Mouse (Mus musculus) fibroblast of lung, adult 2 months (primary cell): ENCODE results near the gene Coa3.

Source experiments
- DNase-seq: peaks from one replicate; pipeline ENCODE4 v3.0.0-alpha.2; 2011; ENCODE audit warnings: low read depth

Gene Coa3

GRCm38 (mm10) chr11:101251031-101251430 lies 27.9 kb downstream of the Coa3 start:
- no peak for DNase-seq

GRCm38 (mm10) chr11:101248258-101248994 lies 30.5 kb downstream of the Coa3 start:
- no peak for DNase-seq

GRCm38 (mm10) chr11:101247521-101248030 lies 31.3 kb downstream of the Coa3 start:
- no peak for DNase-seq

GRCm38 (mm10) chr11:101246702-101247012 lies 32.3 kb downstream of the Coa3 start:
- DNase-seq: no peak

GRCm38 (mm10) chr11:101245855-101246701 lies 32.8 kb downstream of the Coa3 start, which contains the start of gene Ramp2:
Ramp2 (plus strand) TSS chr11:101246028.
- DNase-seq: no peak

GRCm38 (mm10) chr11:101245071-101245470 lies 33.8 kb downstream of the Coa3 start:
- no peak for DNase-seq

- DNase-seq: no peak
Measured at GRCm38 (mm10) chr11:101238071-101238647, 40.8 kb downstream of the Coa3 start.

- DNase-seq: no peak
Measured at GRCm38 (mm10) chr11:101236782-101237181, 42.1 kb downstream of the Coa3 start.

- no peak for DNase-seq
Measured at GRCm38 (mm10) chr11:101235429-101235828, 43.5 kb downstream of the Coa3 start.

GRCm38 (mm10) chr11:101234124-101234523 lies 44.8 kb downstream of the Coa3 start:
- DNase-seq: no peak

- DNase-seq: no peak
Measured at GRCm38 (mm10) chr11:101233240-101233639, 45.7 kb downstream of the Coa3 start.

- no peak for DNase-seq
Measured at GRCm38 (mm10) chr11:101232010-101232839, 46.7 kb downstream of the Coa3 start.

GRCm38 (mm10) chr11:101230991-101231871 lies 47.7 kb downstream of the Coa3 start:
- no peak for DNase-seq

GRCm38 (mm10) chr11:101230526-101230925 lies 48.4 kb downstream of the Coa3 start:
- no peak for DNase-seq

- no peak for DNase-seq
Measured at GRCm38 (mm10) chr11:101230061-101230511, 48.8 kb downstream of the Coa3 start.

- DNase-seq: no peak
Measured at GRCm38 (mm10) chr11:101229361-101229900, 49.5 kb downstream of the Coa3 start.
